Mouse (Mus musculus): ENCODE data around the gene Csrnp2. TPM values are rescaled to one million over a fixed set of nuclear protein-coding genes. Genes with fewer than 3 reads are reported as not detected.
A peak's percentile ranks its signal among the peaks of the same experiment; 100 is the strongest.
"Not testable (repeated sequence)": the region's sequence is repeated elsewhere in the genome, so short reads cannot be mapped to it uniquely, and the experiment has no call there.

Gene Csrnp2
- polyA plus RNA-seq, 1 experiment from 2014 or later, result 7.3 TPM

DNA sequence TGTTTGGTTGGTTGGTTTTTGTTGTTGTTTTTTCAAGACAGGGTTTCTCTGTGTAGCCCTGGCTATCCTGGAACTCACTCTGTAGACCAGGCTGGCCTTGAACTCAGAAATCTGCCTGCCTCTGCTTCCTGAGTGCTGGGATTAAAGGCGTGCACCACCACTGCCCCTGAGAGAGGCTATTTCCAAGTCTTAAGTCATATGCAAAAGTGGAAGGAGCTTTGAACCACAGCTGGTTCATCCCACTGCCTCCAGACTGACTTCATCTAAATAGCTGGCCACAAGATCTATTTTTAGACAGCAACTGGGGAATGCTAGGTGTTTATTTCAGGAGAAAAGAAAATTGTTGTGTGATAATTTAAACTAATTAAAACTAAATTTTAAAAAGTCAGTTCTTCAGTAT is 7.0 kb downstream of the Csrnp2 start:
- H3K4me3 ChIP-seq (replicated peaks; ENCODE audit: low read length); H3K9ac ChIP-seq (ENCODE audit: low read length); H3K36me3 ChIP-seq (ENCODE audit: control insufficient read depth, insufficient read depth, low read length); H3K27me3 ChIP-seq (ENCODE audit: control insufficient read depth, insufficient read depth, low read length); ATAC-seq (ENCODE audit: insufficient read depth, low FRiP score); H3K4me2 ChIP-seq (ENCODE audit: low read depth, low read length); H3K27ac ChIP-seq (ENCODE audit: low read length); H3K9me3 ChIP-seq (replicated peaks; ENCODE audit: control insufficient read depth, low read length): not testable (repeated sequence)
- 88% methylated on average over 1 of the region's 1 CpGs for WGBS
- H3K4me1 ChIP-seq (ENCODE audit: control insufficient read depth, insufficient read depth, low read length), result peaks cover 32% of the 10 kb centered on the region

DNA sequence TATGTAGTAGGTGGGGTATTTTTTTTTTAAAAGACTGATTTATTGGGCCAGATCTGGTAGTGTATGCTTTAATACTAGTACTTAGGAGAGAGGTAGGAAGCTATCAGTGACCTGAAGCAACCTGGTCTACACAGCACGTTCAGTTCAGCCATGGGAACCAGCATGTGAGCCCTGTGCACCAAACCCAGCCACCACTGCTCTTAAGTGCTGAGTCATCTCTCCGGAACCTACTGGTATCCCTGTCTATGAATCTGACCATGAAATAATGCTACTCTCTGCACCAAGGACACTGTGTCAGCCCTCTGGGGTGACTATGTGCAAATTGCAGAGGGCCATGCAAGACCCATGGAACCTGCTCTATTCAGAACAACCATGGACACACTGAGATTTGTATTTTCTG is 8.2 kb downstream of the Csrnp2 start:
- H3K27me3 ChIP-seq (ENCODE audit: control insufficient read depth, insufficient read depth, low read length), result no peaks in the 10 kb centered on the region
- no peak overlapping the region for H3K9ac ChIP-seq (ENCODE audit: low read length)
- no peak for ATAC-seq (ENCODE audit: insufficient read depth, low FRiP score)
- 0 out of 2 replicates have a peak, but pooled peaks cover 3% of the 10 kb centered on the region for H3K36me3 ChIP-seq (ENCODE audit: control insufficient read depth, insufficient read depth, low read length)
- H3K4me2 ChIP-seq (ENCODE audit: low read depth, low read length), result no peak overlapping the region
- H3K9me3 ChIP-seq (replicated peaks; ENCODE audit: control insufficient read depth, low read length), result no peaks in the 10 kb centered on the region
- peaks cover 20% of the 10 kb centered on the region for H3K4me1 ChIP-seq (ENCODE audit: control insufficient read depth, insufficient read depth, low read length)
- H3K4me3 ChIP-seq (replicated peaks; ENCODE audit: low read length), result no peak overlapping the region
- no peak overlapping the region for H3K27ac ChIP-seq (ENCODE audit: low read length)
- 71% methylated on average over 2 of the region's 2 CpGs for WGBS

DNA sequence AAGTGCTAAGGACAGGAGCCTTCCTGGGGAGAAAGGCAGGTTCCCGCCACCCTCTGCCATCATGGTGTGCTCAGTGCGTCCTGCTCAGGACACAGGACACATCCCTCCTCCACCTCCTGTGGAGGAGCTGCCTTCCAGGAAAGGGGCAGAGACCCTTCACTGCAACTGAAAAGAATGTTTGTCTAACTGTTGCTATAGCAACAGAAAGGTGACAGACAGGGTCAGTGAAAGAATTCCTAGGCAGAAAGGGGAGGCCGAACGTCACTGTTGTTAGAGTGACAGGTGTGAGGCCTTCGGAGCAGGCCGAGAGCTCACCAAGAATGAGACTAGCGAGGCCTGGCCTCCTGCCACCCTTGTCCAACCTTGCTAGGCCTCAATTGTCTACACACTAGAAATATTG is 8.8 kb downstream of the Csrnp2 start:
- no peak overlapping the region for H3K27ac ChIP-seq (ENCODE audit: low read length)
- H3K9me3 ChIP-seq (replicated peaks; ENCODE audit: control insufficient read depth, low read length), result no peaks in the 10 kb centered on the region
- ATAC-seq (ENCODE audit: insufficient read depth, low FRiP score), result no peak
- no peak overlapping the region for H3K4me3 ChIP-seq (replicated peaks; ENCODE audit: low read length)
- H3K27me3 ChIP-seq (ENCODE audit: control insufficient read depth, insufficient read depth, low read length), result no peaks in the 10 kb centered on the region
- H3K36me3 ChIP-seq (ENCODE audit: control insufficient read depth, insufficient read depth, low read length), result 0 out of 2 replicates have a peak, but pooled peaks cover 3% of the 10 kb centered on the region
- no peak overlapping the region; the same call in 1 of the 2 replicates for H3K9ac ChIP-seq (ENCODE audit: low read length)
- WGBS, result 36% methylated on average over 7 of the region's 7 CpGs
- no peak overlapping the region for H3K4me2 ChIP-seq (ENCODE audit: low read depth, low read length)
- peaks cover 17% of the 10 kb centered on the region for H3K4me1 ChIP-seq (ENCODE audit: control insufficient read depth, insufficient read depth, low read length)

DNA sequence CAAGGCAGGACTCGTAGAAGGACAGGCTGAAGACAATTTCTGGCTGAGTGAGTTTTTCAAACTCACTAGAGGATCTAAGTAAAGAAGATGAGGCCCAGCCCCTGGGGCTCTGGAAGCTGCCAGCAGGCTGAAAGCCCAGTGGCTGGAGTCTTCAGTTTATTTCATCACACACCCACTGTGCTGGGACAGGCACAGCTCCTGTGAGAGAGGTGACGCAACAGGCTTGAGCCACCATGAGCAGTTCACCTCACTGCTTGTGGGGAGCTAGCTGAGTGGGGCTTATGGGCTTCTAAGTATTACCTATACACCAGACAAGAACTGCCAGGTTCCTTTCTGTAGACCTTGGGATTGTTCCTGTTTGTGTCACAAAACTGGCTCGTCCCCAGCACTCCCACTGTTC is 9.7 kb downstream of the Csrnp2 start:
- 0 out of 2 replicates have a peak, but pooled peaks cover 3% of the 10 kb centered on the region for H3K36me3 ChIP-seq (ENCODE audit: control insufficient read depth, insufficient read depth, low read length)
- no peak for ATAC-seq (ENCODE audit: insufficient read depth, low FRiP score)

DNA sequence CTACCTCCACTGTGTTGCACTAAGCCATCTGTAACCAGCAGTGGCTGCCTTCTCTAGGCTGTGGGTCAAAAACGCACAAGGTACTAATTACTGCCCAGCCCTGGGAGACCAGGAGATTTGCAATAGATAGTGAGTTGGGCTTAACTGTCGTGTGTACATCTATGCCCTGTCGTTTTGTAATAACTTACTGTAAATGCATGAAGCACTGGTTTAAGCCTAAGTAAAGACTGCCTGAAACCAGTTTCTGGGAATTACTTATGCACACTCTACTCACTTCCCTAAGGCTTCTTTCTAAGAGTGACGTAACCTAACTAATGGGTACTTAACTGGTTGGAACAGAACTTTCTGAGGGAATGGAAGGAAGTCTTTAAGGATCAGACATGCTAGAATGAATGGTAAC is 16.4 kb downstream of the Csrnp2 start:
- H3K9me3 ChIP-seq (replicated peaks; ENCODE audit: control insufficient read depth, low read length), result no peaks in the 10 kb centered on the region
- H3K4me3 ChIP-seq (replicated peaks; ENCODE audit: low read length), result no peak overlapping the region
- no peak overlapping the region for H3K4me2 ChIP-seq (ENCODE audit: low read depth, low read length)
- H3K4me1 ChIP-seq (ENCODE audit: control insufficient read depth, insufficient read depth, low read length), result no peaks in the 10 kb centered on the region
- no peaks in the 10 kb centered on the region for H3K27me3 ChIP-seq (ENCODE audit: control insufficient read depth, insufficient read depth, low read length)
- no peak overlapping the region for H3K27ac ChIP-seq (ENCODE audit: low read length)
- ATAC-seq (ENCODE audit: insufficient read depth, low FRiP score), result no peak
- H3K9ac ChIP-seq (ENCODE audit: low read length), result no peak overlapping the region
- peaks cover 5% of the 10 kb centered on the region; the same call in 1 of the 2 replicates for H3K36me3 ChIP-seq (ENCODE audit: control insufficient read depth, insufficient read depth, low read length)
- WGBS, result 79% methylated on average over 4 of the region's 4 CpGs

More for the DNA sequence above, 9.7 kb downstream of the Csrnp2 start:
- H3K9ac ChIP-seq (ENCODE audit: low read length), result no peak overlapping the region
- H3K27me3 ChIP-seq (ENCODE audit: control insufficient read depth, insufficient read depth, low read length), result no peaks in the 10 kb centered on the region
- H3K9me3 ChIP-seq (replicated peaks; ENCODE audit: control insufficient read depth, low read length), result no peaks in the 10 kb centered on the region
- 72% methylated on average over 3 of the region's 3 CpGs for WGBS
- H3K4me2 ChIP-seq (ENCODE audit: low read depth, low read length), result no peak overlapping the region
- peaks cover 16% of the 10 kb centered on the region for H3K4me1 ChIP-seq (ENCODE audit: control insufficient read depth, insufficient read depth, low read length)
- H3K4me3 ChIP-seq (replicated peaks; ENCODE audit: low read length), result no peak overlapping the region
- no peak overlapping the region for H3K27ac ChIP-seq (ENCODE audit: low read length)

DNA sequence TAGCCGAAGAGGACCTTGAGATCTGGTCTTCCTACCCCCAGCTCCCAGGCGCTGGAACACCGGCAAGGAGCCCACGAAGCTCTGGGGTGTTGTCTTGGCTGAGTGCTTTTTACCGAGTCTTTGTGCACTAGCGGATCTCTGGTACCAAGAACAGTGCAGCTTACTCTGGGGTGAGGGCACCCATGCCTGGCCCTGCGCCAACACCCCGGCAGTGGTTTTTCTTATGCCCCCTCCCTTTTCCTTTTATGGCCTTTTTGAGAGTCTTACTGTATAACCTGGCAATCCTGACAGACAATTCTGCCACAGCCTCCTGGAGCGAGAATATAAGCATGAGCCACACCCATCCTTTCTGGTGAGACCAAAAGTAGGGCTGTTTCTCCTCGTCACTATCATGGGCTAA is 16.9 kb downstream of the Csrnp2 start:
- Histone ChIP-seq H3K4me1 (ENCODE audit: control insufficient read depth, insufficient read depth, low read length) (no peaks in the 10 kb centered on the region), H3K4me3 (replicated peaks; ENCODE audit: low read length) (no peak overlapping the region), H3K27ac (ENCODE audit: low read length) (no peak overlapping the region), H3K36me3 (ENCODE audit: control insufficient read depth, insufficient read depth, low read length) (peaks cover 5% of the 10 kb centered on the region; the same call in 1 of the 2 replicates), H3K9me3 (replicated peaks; ENCODE audit: control insufficient read depth, low read length) (no peaks in the 10 kb centered on the region), H3K9ac (ENCODE audit: low read length) (no peak overlapping the region), H3K27me3 (ENCODE audit: control insufficient read depth, insufficient read depth, low read length) (no peaks in the 10 kb centered on the region), H3K4me2 (ENCODE audit: low read depth, low read length) (no peak overlapping the region)
- no peak for ATAC-seq (ENCODE audit: insufficient read depth, low FRiP score)
- WGBS, result 78% methylated on average over 10 of the region's 10 CpGs

DNA sequence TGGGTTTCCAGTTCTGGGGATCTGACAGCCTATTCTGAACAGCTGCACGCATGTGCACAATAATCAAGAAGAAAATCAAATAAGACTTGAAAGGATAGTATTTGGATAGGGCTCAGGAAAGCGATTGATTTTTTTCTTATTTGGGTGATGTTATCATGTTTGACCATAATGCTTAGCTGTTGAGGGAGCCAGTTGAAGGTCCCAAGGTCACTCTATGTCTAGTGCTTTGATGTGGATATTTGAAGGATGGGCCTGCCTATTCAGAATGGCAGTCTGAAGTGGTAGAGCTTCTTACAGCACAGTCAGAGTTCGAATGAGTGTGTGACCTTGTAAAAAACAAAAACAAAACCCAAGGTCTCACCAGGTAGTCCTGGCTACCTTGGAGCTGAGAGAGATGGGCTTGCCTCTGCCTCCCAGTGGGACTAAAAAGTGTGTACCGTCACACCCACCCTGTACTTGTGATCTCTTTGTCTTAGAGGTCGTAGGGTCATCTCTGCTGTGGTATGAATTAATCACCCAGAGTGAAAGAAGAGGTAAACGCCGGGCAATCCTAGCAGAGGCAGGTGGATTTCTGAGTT is 21.3 kb downstream of the Csrnp2 start:
- no peak overlapping the region for H3K9ac ChIP-seq (ENCODE audit: low read length)
- 54% methylated on average over 7 of the region's 7 CpGs for WGBS
- peaks cover 9% of the 10 kb centered on the region for H3K4me1 ChIP-seq (ENCODE audit: control insufficient read depth, insufficient read depth, low read length)
- H3K4me3 ChIP-seq (replicated peaks; ENCODE audit: low read length), result no peak overlapping the region
- no peak overlapping the region for H3K4me2 ChIP-seq (ENCODE audit: low read depth, low read length)
- no peak overlapping the region for H3K27ac ChIP-seq (ENCODE audit: low read length)
- H3K27me3 ChIP-seq (ENCODE audit: control insufficient read depth, insufficient read depth, low read length), result no peaks in the 10 kb centered on the region
- ATAC-seq (ENCODE audit: insufficient read depth, low FRiP score), result no peak
- peaks cover 8% of the 10 kb centered on the region; the same call in 1 of the 2 replicates for H3K36me3 ChIP-seq (ENCODE audit: control insufficient read depth, insufficient read depth, low read length)
- H3K9me3 ChIP-seq (replicated peaks; ENCODE audit: control insufficient read depth, low read length), result no peaks in the 10 kb centered on the region

DNA sequence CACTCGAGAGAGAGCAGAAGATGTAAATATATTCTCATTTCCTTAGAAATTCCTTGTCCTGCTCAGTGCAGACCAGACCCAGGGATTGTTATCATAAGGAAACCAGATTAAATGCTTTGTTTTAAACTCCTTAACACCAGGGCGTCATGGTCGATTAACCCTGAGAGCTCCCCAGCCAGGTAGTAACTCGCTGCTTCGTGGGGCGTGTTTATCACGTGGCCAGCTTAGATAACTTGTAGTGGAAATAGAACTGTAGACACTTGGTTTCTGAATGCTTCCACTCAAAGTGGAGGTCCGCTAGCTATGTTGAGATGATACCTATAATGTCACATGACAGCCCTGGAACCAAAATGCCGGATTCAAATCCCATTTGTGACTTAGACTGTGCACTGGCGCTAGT is 25.3 kb downstream of the Csrnp2 start:
- H3K36me3 ChIP-seq (ENCODE audit: control insufficient read depth, insufficient read depth, low read length), result peaks cover 3% of the 10 kb centered on the region; the same call in 1 of the 2 replicates
- H3K9ac ChIP-seq (ENCODE audit: low read length), result peak overlapping the region; percentile 90; the same call in 1 of the 2 replicates
- H3K9me3 ChIP-seq (replicated peaks; ENCODE audit: control insufficient read depth, low read length), result no peaks in the 10 kb centered on the region
- 51% methylated on average over 10 of the region's 10 CpGs for WGBS
- no peaks in the 10 kb centered on the region for H3K27me3 ChIP-seq (ENCODE audit: control insufficient read depth, insufficient read depth, low read length)
- no peak for ATAC-seq (ENCODE audit: insufficient read depth, low FRiP score)
- H3K4me3 ChIP-seq (replicated peaks; ENCODE audit: low read length), result peak overlapping the region; percentile 67
- no peak overlapping the region for H3K27ac ChIP-seq (ENCODE audit: low read length)
- H3K4me1 ChIP-seq (ENCODE audit: control insufficient read depth, insufficient read depth, low read length), result peaks cover 19% of the 10 kb centered on the region
- peak overlapping the region; percentile 97 for H3K4me2 ChIP-seq (ENCODE audit: low read depth, low read length)

DNA sequence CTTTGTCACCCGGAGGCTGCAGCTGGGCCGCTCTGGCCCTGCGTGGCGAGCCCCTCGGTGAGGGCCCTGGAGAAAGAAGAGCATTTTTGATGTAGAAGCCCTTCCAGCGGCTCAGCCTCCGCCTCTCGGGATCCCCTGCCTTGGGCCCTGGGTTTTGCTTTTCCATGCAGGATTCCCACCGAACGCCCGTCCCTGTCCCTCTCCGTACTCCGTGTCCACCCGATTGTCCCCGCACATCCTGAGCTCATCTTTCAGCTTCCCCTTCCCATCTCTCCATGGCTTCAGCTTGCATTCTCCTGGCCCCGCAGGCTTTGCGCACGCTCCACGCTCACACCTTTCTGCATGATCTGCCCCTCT is 26.1 kb downstream of the Csrnp2 start:
- Histone ChIP-seq H3K9me3 (replicated peaks; ENCODE audit: control insufficient read depth, low read length) (no peaks in the 10 kb centered on the region), H3K36me3 (ENCODE audit: control insufficient read depth, insufficient read depth, low read length) (0 out of 2 replicates have a peak, but pooled peaks cover 3% of the 10 kb centered on the region), H3K27ac (ENCODE audit: low read length) (peak overlapping the region; percentile 73), H3K4me1 (ENCODE audit: control insufficient read depth, insufficient read depth, low read length) (peaks cover 19% of the 10 kb centered on the region), H3K4me2 (ENCODE audit: low read depth, low read length) (peak overlapping the region; percentile 97), H3K4me3 (replicated peaks; ENCODE audit: low read length) (peak overlapping the region; percentile 67), H3K9ac (ENCODE audit: low read length) (peak overlapping the region; percentile 90), H3K27me3 (ENCODE audit: control insufficient read depth, insufficient read depth, low read length) (no peaks in the 10 kb centered on the region)
- no peak for ATAC-seq (ENCODE audit: insufficient read depth, low FRiP score)
- WGBS, result under 1% methylated on average over 19 of the region's 19 CpGs
